Comparison of ENCODE assay signal across 20 mouse cellular contexts in genomic region chr7:111730346-111731269, GRCm38 (mm10). TPM values are rescaled to one million over a fixed set of nuclear protein-coding genes. Genes with fewer than 3 reads are reported as not detected.
DNase-seq lines count a peak whose midpoint lies in the region; ATAC-seq and TF ChIP-seq lines count a peak whose summit lies in the region.
"Had no signal": no experiment of that assay in that cellular context is flagged by ENCODE, and none has a peak within 500 bp of the region (broad histone marks: within the 10 kb centered on the region; RNA-seq: fewer than 3 reads in every experiment).

No protein-coding gene starts in this region.

- H3K27ac ChIP-seq in heart, adult 2 months = no peak overlapping the region
- peak overlapping the region; percentile 84 for H3K27ac ChIP-seq in kidney, adult 2 months (ENCODE audit: insufficient read depth, low read depth, low read length)
- H3K27ac ChIP-seq in intestine, embryonic 16.5 days (ENCODE audit: low read length) = no peak overlapping the region
- H3K27ac ChIP-seq in stomach, postnatal 0 days (replicated peaks) = no peak overlapping the region
- H3K27ac ChIP-seq: embryonic facial prominence, embryonic 13.5 days; forebrain, embryonic 10.5 days; heart, embryonic 15.5 days; hindbrain, embryonic 10.5 days; intestine, embryonic 15.5 days; liver, embryonic 15.5 days; midbrain, embryonic 15.5 days; stomach, embryonic 15.5 days had no signal

- no peaks in the 10 kb centered on the region for H3K79me2 ChIP-seq in heart, adult 2 months (replicated peaks; ENCODE audit: control insufficient read depth, insufficient read depth, low read length)

- intact Hi-C loops in heart, adult 2 months (cut with DNase I) = no loop called here
- intact Hi-C loops in heart, postnatal 14 days (cut with DNase I) = no loop called here

- H3K4me2 ChIP-seq in intestine, embryonic 16.5 days (ENCODE audit: low read depth, low read length) = no peak overlapping the region
- H3K4me2 ChIP-seq in stomach, postnatal 0 days (replicated peaks; ENCODE audit: low read depth) = no peak overlapping the region
- H3K4me2 ChIP-seq: embryonic facial prominence, embryonic 13.5 days; heart, embryonic 15.5 days; intestine, embryonic 15.5 days; liver, embryonic 15.5 days; midbrain, embryonic 15.5 days; stomach, embryonic 15.5 days had no signal

- TF ChIP-seq CTCF in heart, adult 2 months (IDR thresholded peaks at IDR 0.05) = no peak
- no peak for TF ChIP-seq CTCF in kidney, adult 2 months (conservative IDR thresholded peaks at IDR 0.05; ENCODE audit: insufficient read depth, insufficient read length, low read depth, low read length)
- TF ChIP-seq CTCF in stomach, postnatal 0 days (IDR thresholded peaks at IDR 0.05; ENCODE audit: low read depth) = no peak

- H3K4me1 ChIP-seq in heart, adult 2 months (ENCODE audit: control insufficient read depth, insufficient read depth, low read length) = peaks cover 20% of the 10 kb centered on the region
- H3K4me1 ChIP-seq in kidney, adult 2 months (ENCODE audit: control insufficient read depth, insufficient read depth, low read length) = peaks cover 28% of the 10 kb centered on the region
- no peaks in the 10 kb centered on the region for H3K4me1 ChIP-seq in intestine, embryonic 16.5 days (ENCODE audit: control insufficient read depth, insufficient read depth, low read length)
- H3K4me1 ChIP-seq in stomach, postnatal 0 days (replicated peaks; ENCODE audit: control insufficient read depth, insufficient read depth) = no peaks in the 10 kb centered on the region
- H3K4me1 ChIP-seq: embryonic facial prominence, embryonic 13.5 days; heart, embryonic 15.5 days; intestine, embryonic 15.5 days; megakaryocyte, embryonic 14.5 days; midbrain, embryonic 15.5 days; stomach, embryonic 15.5 days had no signal

- TF ChIP-seq EP300 in heart, adult 2 months (IDR thresholded peaks at IDR 0.05; ENCODE audit: insufficient read depth, low read depth, low read length) = 0 out of 2 replicates have a peak, but pooled peaks have one; percentile 10
- TF ChIP-seq EP300 in stomach, postnatal 0 days (optimal IDR thresholded peaks at IDR 0.05) = no peak

- no peaks in the 10 kb centered on the region for H3K9me3 ChIP-seq in intestine, embryonic 16.5 days (ENCODE audit: control insufficient read depth, low read length)
- H3K9me3 ChIP-seq in stomach, postnatal 0 days (ENCODE audit: control insufficient read depth, low read length) = no peaks in the 10 kb centered on the region
- H3K9me3 ChIP-seq: embryonic facial prominence, embryonic 13.5 days; forebrain, embryonic 10.5 days; heart, embryonic 15.5 days; hindbrain, embryonic 10.5 days; intestine, embryonic 15.5 days; liver, embryonic 15.5 days; megakaryocyte, embryonic 14.5 days; midbrain, embryonic 15.5 days; stomach, embryonic 15.5 days had no signal

- peaks cover 9% of the 10 kb centered on the region for H3K36me3 ChIP-seq in heart, adult 2 months (ENCODE audit: control insufficient read depth, insufficient read depth, low read length)
- H3K36me3 ChIP-seq in kidney, adult 2 months (ENCODE audit: control insufficient read depth, insufficient read depth, low read length) = no peaks in the 10 kb centered on the region
- H3K36me3 ChIP-seq in intestine, embryonic 16.5 days (ENCODE audit: control insufficient read depth, insufficient read depth, low read length) = no peaks in the 10 kb centered on the region
- H3K36me3 ChIP-seq in stomach, postnatal 0 days (ENCODE audit: control insufficient read depth, insufficient read depth, low read length) = no peaks in the 10 kb centered on the region
- H3K36me3 ChIP-seq: embryonic facial prominence, embryonic 13.5 days; forebrain, embryonic 10.5 days; heart, embryonic 15.5 days; hindbrain, embryonic 10.5 days; intestine, embryonic 15.5 days; liver, embryonic 15.5 days; midbrain, embryonic 15.5 days; stomach, embryonic 15.5 days had no signal

- ATAC-seq in intestine, embryonic 16.5 days = no peak
- no peak for ATAC-seq in stomach, postnatal 0 days (ENCODE audit: low FRiP score, low TSS enrichment)
- ATAC-seq: intestine, embryonic 15.5 days; lung, postnatal 0 days; midbrain, embryonic 15.5 days had no signal

- TF ChIP-seq POLR2A in heart, adult 2 months (IDR thresholded peaks at IDR 0.05; ENCODE audit: insufficient read depth, low read depth, low read length) = no peak
- TF ChIP-seq POLR2A in kidney, adult 2 months (IDR thresholded peaks at IDR 0.05; ENCODE audit: low read depth, low read length) = no peak

- H3K9ac ChIP-seq in heart, adult 2 months (ENCODE audit: low read depth, low read length) = no peak overlapping the region
- no peak overlapping the region for H3K9ac ChIP-seq in intestine, embryonic 16.5 days (ENCODE audit: low read depth, low read length)
- no peak overlapping the region for H3K9ac ChIP-seq in stomach, postnatal 0 days (ENCODE audit: low read length)
- H3K9ac ChIP-seq: embryonic facial prominence, embryonic 13.5 days; heart, embryonic 15.5 days; intestine, embryonic 15.5 days; liver, embryonic 15.5 days; midbrain, embryonic 15.5 days; stomach, embryonic 15.5 days had no signal

- 81% methylated on average over 8 of the region's 8 CpGs for WGBS in heart, adult 2 months
- 34% methylated on average over 8 of the region's 8 CpGs for WGBS in kidney, adult 2 months
- WGBS in intestine, embryonic 16.5 days = 79% methylated on average over 8 of the region's 8 CpGs
- WGBS in stomach, postnatal 0 days = 78% methylated on average over 8 of the region's 8 CpGs

- H3K27me3 ChIP-seq in heart, adult 2 months (ENCODE audit: control insufficient read depth, insufficient read depth, low read length) = no peaks in the 10 kb centered on the region
- H3K27me3 ChIP-seq in kidney, adult 2 months (replicated peaks; ENCODE audit: control insufficient read depth, insufficient read depth, low read length) = no peaks in the 10 kb centered on the region
- no peaks in the 10 kb centered on the region for H3K27me3 ChIP-seq in intestine, embryonic 16.5 days (replicated peaks; ENCODE audit: control insufficient read depth, insufficient read depth, low read length)
- no peaks in the 10 kb centered on the region for H3K27me3 ChIP-seq in stomach, postnatal 0 days (ENCODE audit: control insufficient read depth, insufficient read depth, low read length)
- H3K27me3 ChIP-seq: embryonic facial prominence, embryonic 13.5 days; heart, embryonic 15.5 days; intestine, embryonic 15.5 days; liver, embryonic 15.5 days; megakaryocyte, embryonic 14.5 days; midbrain, embryonic 15.5 days; stomach, embryonic 15.5 days had no signal

- DNase-seq in heart, adult 2 months = peak in 1 of 2 experiments; percentile 45
- DNase-seq in heart, postnatal 14 days = no peak
- peak; percentile 15 for DNase-seq in adipocyte (ENCODE audit: low spot score)
- DNase-seq in kidney, adult 2 months = peak; percentile 84
- DNase-seq in kidney, postnatal 25 days = peak; percentile 76 to 92
- no peak for DNase-seq in stomach, postnatal 0 days (ENCODE audit: low spot score)
- DNase-seq: gastrocnemius, postnatal 36 days; layer of hippocampus, adult 9-11 months; spleen, adult 18-20 months had no signal

- no peak overlapping the region for H3K4me3 ChIP-seq in heart, adult 2 months
- H3K4me3 ChIP-seq in kidney, adult 2 months (ENCODE audit: insufficient read depth, low read depth, low read length) = no peak overlapping the region
- no peak overlapping the region for H3K4me3 ChIP-seq in intestine, embryonic 16.5 days (ENCODE audit: low read length)
- no peak overlapping the region for H3K4me3 ChIP-seq in stomach, postnatal 0 days (ENCODE audit: low read depth, low read length)
- H3K4me3 ChIP-seq: embryonic facial prominence, embryonic 13.5 days; forebrain, embryonic 10.5 days; heart, embryonic 15.5 days; hindbrain, embryonic 10.5 days; intestine, embryonic 15.5 days; liver, embryonic 15.5 days; megakaryocyte, embryonic 14.5 days; midbrain, embryonic 15.5 days; stomach, embryonic 15.5 days had no signal

RNA-seq across cellular contexts. Expression of gene Galnt18, which starts 49.2 kb away (rescaled TPM):
- total RNA-seq in heart, adult 2 months (2021) = 10 to 100 TPM; 11.4 to 13.6 TPM
- 12.1 and 16.6 TPM in 2 replicates for polyA plus RNA-seq in heart, adult 2 months (2012; rRNA removed)
- 10 to 100 TPM; 16.7 to 16.8 TPM for total RNA-seq in heart, postnatal 14 days (2021)
- polyA plus RNA-seq in kidney, adult 2 months (2012; rRNA removed) = 34.9 and 38.8 TPM in 2 replicates
- 17.6 and 18.7 TPM in 2 replicates for polyA plus RNA-seq in intestine, embryonic 16.5 days (2015; fragmentation: Nextera tagmentation; extraction: Ambion mirVana)
- 20.5 and 21.8 TPM in 2 replicates for polyA plus RNA-seq in stomach, postnatal 0 days (2015; fragmentation: Nextera tagmentation; extraction: Ambion mirVana)

Comparison
In these comparisons a context has a peak if more than half of its experiments do, and no peak if none do; other contexts are left out.
1. DNase-seq: peak in adipocyte (single experiment), kidney, adult 2 months (single experiment) and kidney, postnatal 25 days (2 of 2); none in heart, postnatal 14 days (0 of 2) and stomach, postnatal 0 days (single experiment).